Mouse (Mus musculus): ENCODE measurements around the gene S100a5. TPM values are rescaled to one million over a fixed set of nuclear protein-coding genes. Genes with fewer than 3 reads are reported as not detected.
A peak's percentile ranks its signal among the peaks of the same experiment; 100 is the strongest.

S100a5 gene
- polyA plus RNA-seq, 1 experiment from 2014 or later = not detected

- H3K9me3 ChIP-seq = no peaks in the 10 kb centered on the region
- H3K27ac ChIP-seq (replicated peaks) = no peak overlapping the region; the same call in 1 of the 2 replicates
- no peaks in the 10 kb centered on the region for H3K36me3 ChIP-seq (replicated peaks)
- 63% methylated on average over 10 of the region's 10 CpGs for WGBS
- H3K4me3 ChIP-seq = no peak overlapping the region
- no peak for DNase-seq (ENCODE audit: low spot score)
- H3K27me3 ChIP-seq (replicated peaks; ENCODE audit: low read depth, poor library complexity, severe bottlenecking) = no peaks in the 10 kb centered on the region
- H3K4me1 ChIP-seq = peaks cover 12% of the 10 kb centered on the region; the same call in 1 of the 2 replicates
Measured at GRCm38 (mm10) chr3:90586906-90587305, 21.4 kb upstream of the S100a5 start.

DNA sequence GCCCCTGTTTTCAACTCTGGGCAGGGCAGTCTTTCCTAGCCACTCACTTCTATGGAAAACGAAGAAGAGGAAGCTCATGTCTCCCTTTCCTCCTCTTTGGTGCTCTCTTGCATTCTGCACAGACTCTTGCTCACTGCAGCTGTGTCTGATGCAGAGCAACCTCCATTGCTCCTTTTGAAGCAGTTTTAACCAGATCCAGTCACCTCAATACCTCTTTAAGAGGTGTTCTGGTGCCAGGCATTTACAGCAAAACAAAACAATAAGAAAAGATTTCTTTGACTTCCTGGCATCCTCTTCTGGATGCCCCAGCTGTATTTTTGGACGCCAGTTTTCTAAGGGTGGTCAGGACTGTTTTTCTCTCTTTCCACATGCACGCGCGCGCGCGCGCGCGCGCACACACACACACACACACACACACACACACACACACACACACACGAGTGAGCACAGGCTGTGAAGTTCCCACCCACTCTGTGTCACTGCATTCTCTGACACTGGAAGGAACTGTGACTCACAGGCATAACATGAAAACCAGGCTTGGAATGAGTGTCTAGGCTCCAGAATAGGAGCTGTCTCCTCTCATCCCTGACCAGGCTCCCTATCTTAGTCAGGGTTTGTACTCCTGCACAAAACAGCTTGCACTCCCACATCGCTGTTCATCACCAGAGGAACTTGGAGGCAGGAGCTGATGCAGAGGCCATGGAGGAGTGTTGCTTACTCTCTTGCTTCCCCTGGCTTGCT is 20.8 kb upstream of the S100a5 start:
- Histone ChIP-seq H3K27ac (replicated peaks) (no peak overlapping the region), H3K36me3 (replicated peaks) (no peaks in the 10 kb centered on the region), H3K4me1 (peaks cover 12% of the 10 kb centered on the region; the same call in 1 of the 2 replicates), H3K27me3 (replicated peaks; ENCODE audit: low read depth, poor library complexity, severe bottlenecking) (no peaks in the 10 kb centered on the region), H3K9me3 (no peaks in the 10 kb centered on the region), H3K4me3 (no peak overlapping the region)
- no peak for DNase-seq (ENCODE audit: low spot score)
- 90% methylated on average over 14 of the region's 14 CpGs for WGBS

DNA sequence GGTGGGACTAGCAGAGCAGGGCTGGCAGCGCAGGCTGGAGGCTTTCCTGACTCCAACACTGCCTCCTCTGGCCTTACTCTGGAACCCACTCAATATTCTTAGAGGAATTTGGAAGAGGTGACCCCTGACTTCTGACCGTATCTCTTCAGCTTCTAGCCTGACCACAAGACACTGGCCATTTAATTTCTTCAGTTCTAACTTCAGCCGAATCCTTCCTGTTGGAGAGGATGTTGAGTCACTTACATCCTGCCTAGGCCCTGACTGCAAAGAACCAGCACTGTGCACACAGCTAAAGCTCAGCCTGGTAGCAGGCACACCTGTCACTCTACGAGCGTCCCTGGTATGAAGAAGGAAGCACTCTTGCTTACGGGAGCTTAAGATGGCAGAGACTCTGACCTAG is 18.9 kb upstream of the S100a5 start:
- Histone ChIP-seq H3K4me3 (no peak overlapping the region), H3K27me3 (replicated peaks; ENCODE audit: low read depth, poor library complexity, severe bottlenecking) (no peaks in the 10 kb centered on the region), H3K4me1 (peaks cover 10% of the 10 kb centered on the region; the same call in 1 of the 2 replicates), H3K27ac (replicated peaks) (no peak overlapping the region), H3K9me3 (peaks cover 4% of the 10 kb centered on the region; the same call in 1 of the 2 replicates), H3K36me3 (replicated peaks) (no peaks in the 10 kb centered on the region)
- no peak for DNase-seq (ENCODE audit: low spot score)
- WGBS = 81% methylated on average over 6 of the region's 6 CpGs

GRCm38 (mm10) chr3:90589947-90590346 is 18.4 kb upstream of the S100a5 start, which contains the start of gene S100a2:
TSS of gene S100a2 (plus strand) at chr3:90590247.
- Histone ChIP-seq H3K27ac (replicated peaks) (no peak within 1 kb of the TSS), H3K36me3 (replicated peaks) (no peaks in the 10 kb centered on the region), H3K9me3 (peaks cover 4% of the 10 kb centered on the region; the same call in 1 of the 2 replicates), H3K4me3 (no peak within 1 kb of the TSS), H3K27me3 (replicated peaks; ENCODE audit: low read depth, poor library complexity, severe bottlenecking) (no peaks in the 10 kb centered on the region), H3K4me1 (peaks cover 15% of the 10 kb centered on the region; the same call in 1 of the 2 replicates)
- DNase-seq (ENCODE audit: low spot score) = no peak
- 85% methylated on average over 8 of the region's 8 CpGs for WGBS

GRCm38 (mm10) chr3:90594466-90594865 is 13.9 kb upstream of the S100a5 start:
- no peak for DNase-seq (ENCODE audit: low spot score)
- WGBS = 36% methylated on average over 1 of the region's 1 CpGs
- H3K4me1 ChIP-seq = peaks cover 21% of the 10 kb centered on the region
- H3K36me3 ChIP-seq (replicated peaks) = no peaks in the 10 kb centered on the region
- no peaks in the 10 kb centered on the region for H3K27me3 ChIP-seq (replicated peaks; ENCODE audit: low read depth, poor library complexity, severe bottlenecking)
- H3K9me3 ChIP-seq = peaks cover 4% of the 10 kb centered on the region; the same call in 1 of the 2 replicates
- no peak overlapping the region for H3K27ac ChIP-seq (replicated peaks)
- no peak overlapping the region for H3K4me3 ChIP-seq

DNA sequence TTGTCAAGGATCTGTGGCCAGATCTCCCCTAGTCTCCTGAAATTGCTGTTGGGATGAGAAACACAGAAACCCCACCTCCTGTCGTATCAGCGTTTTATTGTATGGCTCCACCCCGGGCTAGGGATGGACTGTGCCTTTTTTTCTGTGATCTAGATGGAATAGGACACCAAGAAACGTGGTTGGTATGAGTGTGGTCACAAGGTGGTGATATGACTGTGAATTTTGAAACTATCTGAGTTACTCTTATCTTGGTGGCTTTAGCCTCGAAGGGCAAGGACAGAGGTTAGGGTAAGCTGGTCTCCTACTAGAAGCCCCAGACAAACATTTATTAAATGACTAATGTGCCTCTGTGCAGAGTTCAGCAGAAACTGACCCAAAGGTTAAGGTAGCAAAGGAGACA is 12.8 kb upstream of the S100a5 start:
- 86% methylated on average over 5 of the region's 5 CpGs for WGBS
- Histone ChIP-seq H3K27ac (replicated peaks) (no peak overlapping the region), H3K27me3 (replicated peaks; ENCODE audit: low read depth, poor library complexity, severe bottlenecking) (no peaks in the 10 kb centered on the region), H3K36me3 (replicated peaks) (no peaks in the 10 kb centered on the region), H3K4me1 (peaks cover 23% of the 10 kb centered on the region), H3K9me3 (peaks cover 4% of the 10 kb centered on the region; the same call in 1 of the 2 replicates), H3K4me3 (no peak overlapping the region)
- DNase-seq (ENCODE audit: low spot score) = no peak

GRCm38 (mm10) chr3:90596810-90597209 is 11.5 kb upstream of the S100a5 start:
- peaks cover 4% of the 10 kb centered on the region; the same call in 1 of the 2 replicates for H3K9me3 ChIP-seq
- 87% methylated on average over 6 of the region's 6 CpGs for WGBS

DNA sequence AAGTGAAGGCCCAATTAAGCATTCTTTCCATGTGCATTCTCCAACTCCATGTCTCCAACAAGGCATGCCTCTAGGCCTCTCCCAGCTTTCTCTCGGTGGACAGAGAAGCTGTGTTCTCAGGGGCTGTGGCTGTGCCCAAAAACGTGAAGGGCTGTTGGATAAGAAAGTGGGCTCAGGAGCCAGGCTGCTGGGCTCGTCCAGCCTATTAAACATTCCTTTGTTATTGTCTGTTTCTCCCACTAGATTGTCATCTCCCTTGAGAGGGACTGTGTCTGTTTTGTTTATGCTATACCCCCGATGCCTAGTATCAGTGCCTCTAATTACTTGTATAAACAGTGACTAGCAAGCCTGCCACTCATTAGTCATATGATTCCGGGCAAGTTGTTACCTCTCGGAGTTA is 10.6 kb upstream of the S100a5 start:
- no peak for DNase-seq (ENCODE audit: low spot score)
- Histone ChIP-seq H3K4me3 (no peak overlapping the region), H3K27ac (replicated peaks) (no peak overlapping the region), H3K27me3 (replicated peaks; ENCODE audit: low read depth, poor library complexity, severe bottlenecking) (no peaks in the 10 kb centered on the region), H3K4me1 (peaks cover 25% of the 10 kb centered on the region), H3K9me3 (peaks cover 4% of the 10 kb centered on the region; the same call in 1 of the 2 replicates), H3K36me3 (replicated peaks) (no peaks in the 10 kb centered on the region)
- WGBS = 19% methylated on average over 6 of the region's 6 CpGs

More at GRCm38 (mm10) chr3:90596810-90597209, 11.5 kb upstream of the S100a5 start:
- no peaks in the 10 kb centered on the region for H3K27me3 ChIP-seq (replicated peaks; ENCODE audit: low read depth, poor library complexity, severe bottlenecking)
- no peak overlapping the region for H3K27ac ChIP-seq (replicated peaks)
- H3K4me1 ChIP-seq = peaks cover 25% of the 10 kb centered on the region
- no peak overlapping the region for H3K4me3 ChIP-seq
- no peak for DNase-seq (ENCODE audit: low spot score)
- no peaks in the 10 kb centered on the region for H3K36me3 ChIP-seq (replicated peaks)

DNA sequence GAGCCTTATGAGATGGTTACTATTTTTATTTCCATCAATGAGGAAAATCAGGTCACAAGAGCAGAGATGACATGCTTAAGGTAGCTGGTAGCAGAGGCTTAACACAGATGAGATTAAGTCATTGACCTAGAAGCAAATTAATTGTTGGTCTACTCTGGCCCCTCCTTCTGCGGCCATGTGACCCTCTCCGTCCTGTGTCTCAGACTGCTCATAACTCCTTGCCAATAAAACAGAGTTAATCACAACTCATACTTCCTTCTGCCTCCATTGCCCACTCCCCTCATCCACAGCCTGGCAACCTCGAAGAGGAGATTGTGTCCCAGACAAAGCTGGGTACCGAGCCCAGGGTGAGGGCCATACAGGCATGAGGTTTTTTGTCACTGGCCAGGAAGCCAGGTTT is 10.1 kb upstream of the S100a5 start:
- Histone ChIP-seq H3K36me3 (replicated peaks) (no peaks in the 10 kb centered on the region), H3K4me1 (peaks cover 27% of the 10 kb centered on the region), H3K27me3 (replicated peaks; ENCODE audit: low read depth, poor library complexity, severe bottlenecking) (no peaks in the 10 kb centered on the region), H3K27ac (replicated peaks) (no peak overlapping the region), H3K9me3 (peaks cover 4% of the 10 kb centered on the region; the same call in 1 of the 2 replicates), H3K4me3 (no peak overlapping the region)
- DNase-seq (ENCODE audit: low spot score) = no peak
- WGBS = 79% methylated on average over 4 of the region's 4 CpGs

GRCm38 (mm10) chr3:90599401-90599800 is 8.9 kb upstream of the S100a5 start:
- Histone ChIP-seq H3K27me3 (replicated peaks; ENCODE audit: low read depth, poor library complexity, severe bottlenecking) (no peaks in the 10 kb centered on the region), H3K4me3 (no peak overlapping the region), H3K4me1 (peaks cover 37% of the 10 kb centered on the region), H3K27ac (replicated peaks) (0 out of 2 replicates have a peak overlapping the region, but pooled peaks have one; percentile 1), H3K36me3 (replicated peaks) (no peaks in the 10 kb centered on the region), H3K9me3 (no peaks in the 10 kb centered on the region)
- 77% methylated on average over 3 of the region's 3 CpGs for whole genome bisulfite sequencing
- DNase-seq (ENCODE audit: low spot score) = no peak

DNA sequence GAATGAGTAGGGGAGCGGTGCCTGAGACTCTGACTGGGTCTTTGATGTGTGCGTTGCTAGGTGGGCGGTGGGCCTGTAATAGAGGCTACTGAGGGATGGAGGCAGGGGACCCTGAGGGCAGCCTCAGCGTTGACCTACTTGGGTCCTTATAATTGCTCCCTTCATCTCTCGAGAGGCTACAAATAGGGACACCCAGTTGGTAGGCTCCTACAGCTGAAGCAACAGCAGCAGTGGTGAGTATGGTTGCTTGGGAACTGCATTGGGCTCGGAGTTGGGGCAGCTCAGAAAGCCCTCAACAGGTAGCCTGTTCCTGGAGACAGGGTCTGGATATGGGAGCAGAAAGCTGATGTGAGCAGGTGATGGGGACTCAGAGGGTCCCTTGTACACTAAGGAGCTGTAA is 8.3 kb upstream of the S100a5 start:
- 78% methylated on average over 6 of the region's 6 CpGs for WGBS
- Histone ChIP-seq H3K4me3 (no peak overlapping the region), H3K9me3 (no peaks in the 10 kb centered on the region), H3K4me1 (peaks cover 39% of the 10 kb centered on the region), H3K36me3 (replicated peaks) (no peaks in the 10 kb centered on the region), H3K27me3 (replicated peaks; ENCODE audit: low read depth, poor library complexity, severe bottlenecking) (no peaks in the 10 kb centered on the region), H3K27ac (replicated peaks) (peak overlapping the region; percentile 1; the same call in 1 of the 2 replicates)
- DNase-seq (ENCODE audit: low spot score) = no peak

GRCm38 (mm10) chr3:90600458-90601195 is 7.7 kb upstream of the S100a5 start:
- no peaks in the 10 kb centered on the region for H3K36me3 ChIP-seq (replicated peaks)
- H3K27ac ChIP-seq (replicated peaks) = peak overlapping the region; percentile 1; the same call in 1 of the 2 replicates
- WGBS = 76% methylated on average over 8 of the region's 8 CpGs
- peaks cover 45% of the 10 kb centered on the region for H3K4me1 ChIP-seq
- no peaks in the 10 kb centered on the region for H3K27me3 ChIP-seq (replicated peaks; ENCODE audit: low read depth, poor library complexity, severe bottlenecking)
- H3K9me3 ChIP-seq = no peaks in the 10 kb centered on the region
- H3K4me3 ChIP-seq = no peak overlapping the region
- DNase-seq (ENCODE audit: low spot score) = no peak

Measured in embryonic facial prominence, embryonic 10.5 days (tissue).